Mouse (Mus musculus) hindbrain, postnatal 0 days (tissue): ENCODE data around the gene Cd209g. TPM values are rescaled to one million over a fixed set of nuclear protein-coding genes. Genes with fewer than 3 reads are reported as not detected.

Experiments used
- ATAC-seq: fragments of 200-750 bp; cut with Nextera tagmentation; 2 replicates; pipeline ENCODE4 v1.8.0; 2017; ENCODE audit warnings: mild to moderate bottlenecking, moderate TSS enrichment, moderate library complexity
- DNase-seq: peaks from one replicate; pipeline ENCODE4 v3.0.0-alpha.2; 2015; ENCODE audit warnings: low spot score
- H3K27ac ChIP-seq: fragments of 300-500 bp; sonication (generic); 2 replicates; pipeline ENCODE4 v1.5.1; 2014; ENCODE audit warnings: mild to moderate bottlenecking
- H3K27me3 ChIP-seq: fragments of 300-500 bp; sonication (generic); 2 replicates; pipeline ENCODE4 v1.6.1; 2014; ENCODE audit warnings: low read length, mixed read lengths; ENCODE audit not compliant: insufficient read depth
- H3K36me3 ChIP-seq: fragments of 300-500 bp; sonication (generic); 2 replicates; pipeline ENCODE4 v1.6.1; 2014; ENCODE audit warnings: low read length, mixed read lengths; ENCODE audit not compliant: insufficient read depth
- H3K4me1 ChIP-seq: fragments of 300-500 bp; sonication (generic); 2 replicates; pipeline ENCODE4 v1.6.1; 2014; ENCODE audit warnings: antibody characterized with exemption, low read length, mixed read lengths; ENCODE audit not compliant: insufficient read depth
- H3K4me2 ChIP-seq: fragments of 300-500 bp; sonication (generic); 2 replicates; pipeline ENCODE4 v1.6.1; 2014; ENCODE audit warnings: low read depth, mild to moderate bottlenecking, low read length, moderate library complexity, mixed read lengths
- H3K4me3 ChIP-seq: fragments of 300-500 bp; sonication (generic); 2 replicates; pipeline ENCODE4 v1.5.1; 2014; ENCODE audit warnings: low read length
- H3K9ac ChIP-seq: fragments of 300-500 bp; sonication (generic); replicated peaks from 2 replicates; pipeline ENCODE4 v1.6.1; 2014; ENCODE audit warnings: mild to moderate bottlenecking, low read length, moderate library complexity, mixed read lengths
- H3K9me3 ChIP-seq: fragments of 300-500 bp; sonication (generic); 2 replicates; pipeline ENCODE4 v1.6.1; 2016; ENCODE audit warnings: low read length, mixed read lengths
- CTCF ChIP-seq: IDR thresholded peaks from 2 replicates; pipeline ENCODE4 v1.5.1; 2016; ENCODE audit warnings: antibody characterized with exemption, control low read depth, low read depth
- WGBS: fragments of 180-500 bp; shearing (Covaris S2); extraction: QIAGEN DNeasy Blood & Tissue Kit; methylation state at CpG from one replicate; pipeline ENCODE4 v1.1.7; 2014; 5-methylcytosine and 5-hydroxymethylcytosine counted together
- polyA plus RNA-seq: library from polyadenylated mRNA; unstranded; fragments of >200 nt; fragmentation: Nextera tagmentation; extraction: Ambion mirVana; gene quantifications from 2 replicates; pipeline ENCODE4 v1.2.1, GENCODE M21; 2015
- total RNA-seq: library from RNA; depleted of rRNA; stranded (reverse); fragments of >200 nt; gene quantifications from 2 replicates; pipeline ENCODE4 v1.2.3, GENCODE M21; 2014; rRNA removed

Cd209g gene
- total and polyA plus RNA-seq, 2 experiments from 2014 or later: 0.04 TPM; not detected in 1

DNA sequence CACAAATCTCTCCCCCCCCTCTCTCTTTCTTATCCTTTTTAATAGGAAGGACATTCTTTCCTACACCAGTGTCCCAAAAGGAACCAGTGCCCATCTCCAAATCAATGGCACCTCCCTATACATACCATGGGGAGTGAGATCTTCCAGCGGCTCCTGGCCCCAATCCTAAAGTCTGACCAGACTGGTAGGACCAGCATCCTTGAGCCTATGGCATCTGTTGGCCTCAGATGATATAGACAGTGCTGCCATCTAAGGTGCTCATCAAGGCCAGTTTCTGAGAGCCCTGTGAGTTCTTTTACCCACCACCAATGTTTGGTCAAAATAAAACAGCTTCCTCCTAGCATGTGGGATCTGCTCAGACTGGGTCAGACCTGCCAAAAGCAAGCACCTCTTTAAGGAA is 34.0 kb downstream of the Cd209g start:
- 92% methylated on average over 1 of the region's 1 CpGs for WGBS
- no peaks in the 10 kb centered on the region for H3K9me3 ChIP-seq

GRCm38 (mm10) chr8:4172486-4172885 is 38.6 kb downstream of the Cd209g start:
- ATAC-seq: no peak
- Histone ChIP-seq H3K9ac (no peak overlapping the region), H3K9me3 (no peaks in the 10 kb centered on the region), H3K4me3 (no peak overlapping the region), H3K36me3 (no peaks in the 10 kb centered on the region; the same call in 1 of the 2 replicates), H3K27ac (no peak overlapping the region), H3K4me1 (peaks cover 19% of the 10 kb centered on the region), H3K27me3 (no peaks in the 10 kb centered on the region), H3K4me2 (no peak overlapping the region)
- no peak for DNase-seq
- no peak for TF ChIP-seq CTCF
- WGBS: 75% methylated on average over 3 of the region's 3 CpGs

More for the DNA sequence above, 34.0 kb downstream of the Cd209g start:
- Histone ChIP-seq H3K4me1 (peaks cover 24% of the 10 kb centered on the region), H3K4me3 (peak overlapping the region; percentile 94), H3K4me2 (peak overlapping the region; percentile 76), H3K36me3 (no peaks in the 10 kb centered on the region), H3K27me3 (no peaks in the 10 kb centered on the region), H3K27ac (no peak overlapping the region), H3K9ac (no peak overlapping the region)
- no peak for DNase-seq
- no peak for TF ChIP-seq CTCF
- ATAC-seq: no peak

- H3K4me2 ChIP-seq: no peak overlapping the region
- no peaks in the 10 kb centered on the region for H3K27me3 ChIP-seq
- TF ChIP-seq CTCF: no peak
- no peak for ATAC-seq
- WGBS: 69% methylated on average over 2 of the region's 2 CpGs
- H3K4me3 ChIP-seq: no peak overlapping the region
- H3K27ac ChIP-seq: no peak overlapping the region
- H3K4me1 ChIP-seq: peaks cover 4% of the 10 kb centered on the region; the same call in 1 of the 2 replicates
- H3K36me3 ChIP-seq: no peaks in the 10 kb centered on the region; the same call in 1 of the 2 replicates
- DNase-seq: no peak
- H3K9me3 ChIP-seq: no peaks in the 10 kb centered on the region
- no peak overlapping the region for H3K9ac ChIP-seq
Observed at GRCm38 (mm10) chr8:4174018-4174417, 40.1 kb downstream of the Cd209g start.

DNA sequence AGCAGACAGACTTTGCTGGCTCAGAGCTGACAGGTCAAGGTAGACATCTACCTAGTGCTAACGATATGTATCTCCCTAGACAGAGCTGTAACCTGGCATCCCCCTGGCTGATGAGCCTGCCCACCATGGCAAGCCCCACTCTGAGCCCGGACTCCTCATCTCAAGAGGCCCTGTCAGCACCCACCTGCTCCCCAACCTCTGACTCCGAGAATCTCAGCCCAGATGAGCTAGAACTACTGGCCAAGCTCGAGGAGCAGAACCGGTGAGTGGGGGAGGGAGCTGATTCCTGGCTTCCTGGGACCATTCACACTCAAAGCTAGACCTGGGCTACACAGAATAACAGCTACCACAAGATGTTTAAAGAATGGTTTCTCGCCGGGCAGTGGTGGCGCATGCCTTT is 49.5 kb downstream of the Cd209g start:
- Histone ChIP-seq H3K27me3 (no peaks in the 10 kb centered on the region), H3K27ac (no peak overlapping the region), H3K4me2 (no peak overlapping the region), H3K9me3 (no peaks in the 10 kb centered on the region), H3K36me3 (peaks cover 40% of the 10 kb centered on the region), H3K4me1 (no peaks in the 10 kb centered on the region), H3K9ac (no peak overlapping the region), H3K4me3 (no peak overlapping the region)
- TF ChIP-seq CTCF: no peak
- ATAC-seq: no peak
- 87% methylated on average over 8 of the region's 8 CpGs for WGBS
- no peak for DNase-seq

GRCm38 (mm10) chr8:4186151-4186550 is 52.3 kb downstream of the Cd209g start:
- Histone ChIP-seq H3K27me3 (no peaks in the 10 kb centered on the region), H3K4me1 (no peaks in the 10 kb centered on the region), H3K27ac (no peak overlapping the region), H3K4me3 (no peak overlapping the region), H3K9ac (no peak overlapping the region), H3K9me3 (no peaks in the 10 kb centered on the region), H3K36me3 (peaks cover 56% of the 10 kb centered on the region), H3K4me2 (no peak overlapping the region)
- no peak for DNase-seq
- WGBS: 93% methylated on average over 2 of the region's 2 CpGs
- no peak for TF ChIP-seq CTCF
- no peak for ATAC-seq

Other genes starting within 250 kb of the Cd209g start
- gene Cd209b, start 207.3 kb upstream of the Cd209g start, total RNA-seq: not detected in 2 replicates
- gene Cd209b, start 207.3 kb upstream of the Cd209g start, polyA plus RNA-seq: 0.11 TPM in 1 of 2 replicates, not detected in the other
- not detected in 2 replicates for gene Cd209c, start 179.4 kb upstream of the Cd209g start, total RNA-seq
- 0.21 and 0.43 TPM in 2 replicates for gene Cd209c, start 179.4 kb upstream of the Cd209g start, polyA plus RNA-seq
- 0.40 TPM in 1 of 2 replicates, not detected in the other for gene Cd209f, start 28.3 kb upstream of the Cd209g start, total RNA-seq
- 0.35 and 1.3 TPM in 2 replicates for gene Cd209f, start 28.3 kb upstream of the Cd209g start, polyA plus RNA-seq
- 221 and 229 TPM in 2 replicates for gene Evi5l, start 32.5 kb downstream of the Cd209g start, total RNA-seq
- gene Evi5l, start 32.5 kb downstream of the Cd209g start, polyA plus RNA-seq: 92.0 and 98.3 TPM in 2 replicates
- 11.5 and 32.4 TPM in 2 replicates for gene Prr36, start 83.4 kb downstream of the Cd209g start, total RNA-seq
- gene Prr36, start 83.4 kb downstream of the Cd209g start, polyA plus RNA-seq: 21.3 and 24.8 TPM in 2 replicates
- gene Lrrc8e, start 92.7 kb downstream of the Cd209g start, total RNA-seq: not detected in 2 replicates
- not detected in 2 replicates for gene Lrrc8e, start 92.7 kb downstream of the Cd209g start, polyA plus RNA-seq
- gene Map2k7, start 104.6 kb downstream of the Cd209g start, total RNA-seq: 30.8 and 39.7 TPM in 2 replicates
- gene Map2k7, start 104.6 kb downstream of the Cd209g start, polyA plus RNA-seq: 24.7 and 27.7 TPM in 2 replicates
- not detected in 2 replicates for gene Gm49320, start 104.8 kb downstream of the Cd209g start, total RNA-seq
- gene Gm49320, start 104.8 kb downstream of the Cd209g start, polyA plus RNA-seq: 0.25 and 0.74 TPM in 2 replicates
- 9.0 and 15.5 TPM in 2 replicates for gene Tgfbr3l, start 114.1 kb downstream of the Cd209g start, total RNA-seq
- 3.7 TPM in 2 replicates for gene Tgfbr3l, start 114.1 kb downstream of the Cd209g start, polyA plus RNA-seq
- gene Snapc2, start 119.0 kb downstream of the Cd209g start, total RNA-seq: 89.6 and 91.3 TPM in 2 replicates
- 63.4 and 65.3 TPM in 2 replicates for gene Snapc2, start 119.0 kb downstream of the Cd209g start, polyA plus RNA-seq
- 99.4 and 109 TPM in 2 replicates for gene Ctxn1, start 125.2 kb downstream of the Cd209g start, total RNA-seq
- gene Ctxn1, start 125.2 kb downstream of the Cd209g start, polyA plus RNA-seq: 224 and 240 TPM in 2 replicates
- gene Timm44, start 141.8 kb downstream of the Cd209g start, total RNA-seq: 45.7 and 64.8 TPM in 2 replicates
- gene Timm44, start 141.8 kb downstream of the Cd209g start, polyA plus RNA-seq: 46.7 and 50.0 TPM in 2 replicates
- 5.9 and 6.1 TPM in 2 replicates for gene Ccl25, start 191.1 kb downstream of the Cd209g start, total RNA-seq
- 17.2 and 17.9 TPM in 2 replicates for gene Ccl25, start 191.1 kb downstream of the Cd209g start, polyA plus RNA-seq
- gene Elavl1, start 191.3 kb downstream of the Cd209g start, total RNA-seq: 56.2 and 61.0 TPM in 2 replicates
- gene Elavl1, start 191.3 kb downstream of the Cd209g start, polyA plus RNA-seq: 64.6 and 68.4 TPM in 2 replicates